Mouse (Mus musculus) midbrain, postnatal 0 days (tissue): ENCODE results near the gene Pola1. TPM values are rescaled to one million over a fixed set of nuclear protein-coding genes. Genes with fewer than 3 reads are reported as not detected.
A peak's percentile ranks its signal among the peaks of the same experiment; 100 is the strongest.

Source experiments
- ATAC-seq: fragments of 200-750 bp; cut with Nextera tagmentation; 2 replicates; pipeline ENCODE4 v1.8.0; 2017; ENCODE audit warnings: moderate number of reproducible peaks, mild to moderate bottlenecking, moderate TSS enrichment, moderate library complexity; ENCODE audit not compliant: low FRiP score
- DNase-seq: peaks from one replicate; pipeline ENCODE4 v3.0.0-alpha.2; 2015; ENCODE audit warnings: low spot score
- H3K27ac ChIP-seq: fragments of 300-500 bp; sonication (generic); 2 replicates; pipeline ENCODE4 v1.5.1; 2014; ENCODE audit warnings: low read depth, mild to moderate bottlenecking, low read length, mixed read lengths
- H3K27me3 ChIP-seq: fragments of 300-500 bp; sonication (generic); 2 replicates; pipeline ENCODE4 v1.6.1; 2014; ENCODE audit warnings: low read length, control low read depth, mixed read lengths; ENCODE audit not compliant: insufficient read depth
- H3K36me3 ChIP-seq: fragments of 300-500 bp; sonication (generic); 2 replicates; pipeline ENCODE4 v1.6.1; 2014; ENCODE audit warnings: low read length, control low read depth, mixed read lengths; ENCODE audit not compliant: insufficient read depth
- H3K4me1 ChIP-seq: fragments of 300-500 bp; sonication (generic); 2 replicates; pipeline ENCODE4 v1.6.1; 2014; ENCODE audit warnings: mild to moderate bottlenecking, control low read depth, antibody characterized with exemption, low read length, mixed read lengths; ENCODE audit not compliant: insufficient read depth
- H3K4me2 ChIP-seq: fragments of 300-500 bp; sonication (generic); 2 replicates; pipeline ENCODE4 v1.6.1; 2014; ENCODE audit warnings: low read depth, mild to moderate bottlenecking, low read length, mixed read lengths; ENCODE audit not compliant: poor library complexity, severe bottlenecking
- H3K4me3 ChIP-seq: fragments of 300-500 bp; sonication (generic); 2 replicates; pipeline ENCODE4 v1.5.1; 2014; ENCODE audit warnings: low read depth, mild to moderate bottlenecking, low read length, moderate library complexity
- H3K9ac ChIP-seq: fragments of 300-500 bp; sonication (generic); replicated peaks from 2 replicates; pipeline ENCODE4 v1.6.1; 2014; ENCODE audit warnings: mild to moderate bottlenecking, low read length, moderate library complexity, mixed read lengths; ENCODE audit not compliant: poor library complexity, severe bottlenecking
- H3K9me3 ChIP-seq: fragments of 300-500 bp; sonication (generic); 2 replicates; pipeline ENCODE4 v1.6.1; 2016; ENCODE audit warnings: low read length, control low read depth
- CTCF ChIP-seq: IDR thresholded peaks from 2 replicates; pipeline ENCODE4 v1.5.1; 2016; ENCODE audit warnings: antibody characterized with exemption, mild to moderate bottlenecking
- WGBS: fragments of 180-500 bp; shearing (Covaris S2); extraction: QIAGEN DNeasy Blood & Tissue Kit; methylation state at CpG from one replicate; pipeline ENCODE4 v1.1.7; 2014; 5-methylcytosine and 5-hydroxymethylcytosine counted together
- polyA plus RNA-seq: library from polyadenylated mRNA; unstranded; fragments of >200 nt; fragmentation: Nextera tagmentation; extraction: Ambion mirVana; gene quantifications from 2 replicates; pipeline ENCODE4 v1.2.1, GENCODE M21; 2015
- total RNA-seq: library from RNA; depleted of rRNA; stranded (reverse); fragments of >200 nt; gene quantifications from 2 replicates; pipeline ENCODE4 v1.2.3, GENCODE M21; 2014; rRNA removed

The Pola1 gene
- total RNA-seq (5.1 and 7.5 TPM in 2 replicates), polyA plus RNA-seq (1.3 and 1.7 TPM in 2 replicates)

- no peaks in the 10 kb centered on the region for H3K27me3 ChIP-seq
- H3K36me3 ChIP-seq = no peaks in the 10 kb centered on the region
- ATAC-seq = peak; percentile 99
- peak within 1 kb of the TSS; percentile 55 for H3K4me2 ChIP-seq
- H3K4me3 ChIP-seq = peak within 1 kb of the TSS; percentile 54
- no peaks in the 10 kb centered on the region for H3K4me1 ChIP-seq
- H3K9ac ChIP-seq = peak within 1 kb of the TSS; percentile 42
- no peak for TF ChIP-seq CTCF
- peak; percentile 89 for DNase-seq
- peak within 1 kb of the TSS; percentile 32; the same call in 1 of the 2 replicates for H3K27ac ChIP-seq
- H3K9me3 ChIP-seq = no peaks in the 10 kb centered on the region
- 22% methylated on average over 53 of the region's 53 CpGs for WGBS
These were observed at the start of gene Pola1 for GRCm38 (mm10) chrX:93631657-93632449. Gene Pola1, minus strand, starts transcription at chrX:93632155.

GRCm38 (mm10) chrX:93676228-93676627, 44.3 kb upstream of the Pola1 start:
- Histone ChIP-seq H3K27ac (peak overlapping the region; percentile 80; the same call in 1 of the 2 replicates), H3K9ac (0 out of 2 replicates have a peak overlapping the region, but pooled peaks have one; percentile 57), H3K4me2 (peak overlapping the region; percentile 49), H3K4me1 (no peaks in the 10 kb centered on the region), H3K4me3 (peak overlapping the region; percentile 36), H3K27me3 (no peaks in the 10 kb centered on the region), H3K9me3 (no peaks in the 10 kb centered on the region), H3K36me3 (no peaks in the 10 kb centered on the region)
- no peak for TF ChIP-seq CTCF
- WGBS = 41% methylated on average over 2 of the region's 2 CpGs
- no peak for DNase-seq
- ATAC-seq = no peak

- H3K36me3 ChIP-seq = no peaks in the 10 kb centered on the region
- WGBS = 20% methylated on average over 19 of the region's 19 CpGs
- H3K4me2 ChIP-seq = peak overlapping the region; percentile 49
- peak; percentile 99 for ATAC-seq
- DNase-seq = peak; percentile 79
- TF ChIP-seq CTCF = no peak
- peak overlapping the region; percentile 57 for H3K9ac ChIP-seq
- no peaks in the 10 kb centered on the region for H3K9me3 ChIP-seq
- no peaks in the 10 kb centered on the region for H3K4me1 ChIP-seq
- H3K27me3 ChIP-seq = no peaks in the 10 kb centered on the region
- peak overlapping the region; percentile 36 for H3K4me3 ChIP-seq
- H3K27ac ChIP-seq = peak overlapping the region; percentile 80
These were observed 43.2 kb upstream of the Pola1 start for GRCm38 (mm10) chrX:93674836-93675795.

- peak overlapping the region; percentile 36; the same call in 1 of the 2 replicates for H3K4me3 ChIP-seq
- WGBS = 31% methylated on average over 3 of the region's 3 CpGs
- H3K4me2 ChIP-seq = peak overlapping the region; percentile 49
- H3K4me1 ChIP-seq = no peaks in the 10 kb centered on the region
- H3K36me3 ChIP-seq = no peaks in the 10 kb centered on the region
- TF ChIP-seq CTCF = no peak
- peak overlapping the region; percentile 80; the same call in 1 of the 2 replicates for H3K27ac ChIP-seq
- H3K27me3 ChIP-seq = no peaks in the 10 kb centered on the region
- no peak for ATAC-seq
- no peaks in the 10 kb centered on the region for H3K9me3 ChIP-seq
- no peak for DNase-seq
- no peak overlapping the region for H3K9ac ChIP-seq
These were observed 42.5 kb upstream of the Pola1 start for GRCm38 (mm10) chrX:93674432-93674831.

GRCm38 (mm10) chrX:93664787-93665186, 32.8 kb upstream of the Pola1 start:
- Histone ChIP-seq H3K36me3 (no peaks in the 10 kb centered on the region), H3K4me1 (no peaks in the 10 kb centered on the region), H3K9ac (no peak overlapping the region), H3K4me3 (no peak overlapping the region), H3K27me3 (no peaks in the 10 kb centered on the region), H3K9me3 (no peaks in the 10 kb centered on the region), H3K27ac (no peak overlapping the region), H3K4me2 (no peak overlapping the region)
- no peak for ATAC-seq
- 82% methylated on average over 4 of the region's 4 CpGs for WGBS
- DNase-seq = no peak
- no peak for TF ChIP-seq CTCF
